Mouse (Mus musculus) stomach, embryonic 14.5 days (tissue): Measurements from ENCODE around the gene Nr3c2. TPM values are rescaled to one million over a fixed set of nuclear protein-coding genes. Genes with fewer than 3 reads are reported as not detected.

Experiments
- ATAC-seq: fragments of 200-750 bp; cut with Nextera tagmentation; 2 replicates; pipeline ENCODE4 v1.8.0; 2017; ENCODE audit warnings: low read depth, moderate TSS enrichment; ENCODE audit not compliant: insufficient number of reproducible peaks, insufficient read depth, low FRiP score
- H3K27ac ChIP-seq: fragments of 300-500 bp; sonication (generic); 2 replicates; pipeline ENCODE4 v1.5.1; 2014; ENCODE audit warnings: mild to moderate bottlenecking, low read length, moderate library complexity, mixed read lengths
- H3K27me3 ChIP-seq: fragments of 300-500 bp; sonication (generic); 2 replicates; pipeline ENCODE4 v1.6.1; 2014; ENCODE audit warnings: low read length, control low read depth, mixed read lengths; ENCODE audit not compliant: control insufficient read depth, insufficient read depth
- H3K36me3 ChIP-seq: fragments of 300-500 bp; sonication (generic); 2 replicates; pipeline ENCODE4 v1.6.1; 2014; ENCODE audit warnings: mild to moderate bottlenecking, control low read depth, low read length, moderate library complexity, mixed read lengths; ENCODE audit not compliant: control insufficient read depth, insufficient read depth
- H3K4me1 ChIP-seq: fragments of 300-500 bp; sonication (generic); 2 replicates; pipeline ENCODE4 v1.6.1; 2014; ENCODE audit warnings: low read length, control low read depth, mixed read lengths; ENCODE audit not compliant: control insufficient read depth, insufficient read depth
- H3K4me2 ChIP-seq: fragments of 300-500 bp; sonication (generic); replicated peaks from 2 replicates; pipeline ENCODE4 v1.6.1; 2014; ENCODE audit warnings: low read depth, low read length, control low read depth
- H3K4me3 ChIP-seq: fragments of 300-500 bp; sonication (generic); 2 replicates; pipeline ENCODE4 v1.5.1; 2014; ENCODE audit warnings: low read depth, low read length, control low read depth
- H3K9ac ChIP-seq: fragments of 300-500 bp; sonication (generic); replicated peaks from 2 replicates; pipeline ENCODE4 v1.6.1; 2014; ENCODE audit warnings: low read depth, mild to moderate bottlenecking, control low read depth, low read length, moderate library complexity, mixed read lengths
- H3K9me3 ChIP-seq: fragments of 300-500 bp; sonication (generic); 2 replicates; pipeline ENCODE4 v1.6.1; 2016; ENCODE audit warnings: low read depth, low read length, control low read depth; ENCODE audit not compliant: control insufficient read depth
- WGBS: fragments of 180-500 bp; shearing (Covaris S2); extraction: QIAGEN DNeasy Blood & Tissue Kit; methylation state at CpG from one replicate; pipeline ENCODE4 v1.1.7; 2014; 5-methylcytosine and 5-hydroxymethylcytosine counted together
- polyA plus RNA-seq: library from polyadenylated mRNA; unstranded; fragments of >200 nt; fragmentation: Nextera tagmentation; extraction: Ambion mirVana; gene quantifications from 2 replicates; pipeline ENCODE4 v1.2.1, GENCODE M21; 2014

Gene Nr3c2
- polyA plus RNA-seq, 1 experiment from 2014 or later, result 2.9 TPM

- no peak overlapping the region for H3K4me3 ChIP-seq
- no peak overlapping the region for H3K9ac ChIP-seq
- H3K4me1 ChIP-seq, result no peaks in the 10 kb centered on the region
- ATAC-seq, result no peak
- H3K9me3 ChIP-seq, result no peaks in the 10 kb centered on the region
- no peaks in the 10 kb centered on the region for H3K36me3 ChIP-seq
- H3K27ac ChIP-seq, result no peak overlapping the region
- H3K4me2 ChIP-seq, result no peak overlapping the region
- no peaks in the 10 kb centered on the region for H3K27me3 ChIP-seq
- WGBS, result 76% methylated on average over 1 of the region's 1 CpGs
These were observed 29.1 kb downstream of the Nr3c2 start for GRCm38 (mm10) chr8:76928326-76928725.

GRCm38 (mm10) chr8:76928808-76929207 lies 29.6 kb downstream of the Nr3c2 start:
- Histone ChIP-seq H3K9ac (no peak overlapping the region), H3K27me3 (no peaks in the 10 kb centered on the region), H3K4me3 (no peak overlapping the region), H3K27ac (no peak overlapping the region), H3K4me2 (no peak overlapping the region), H3K4me1 (no peaks in the 10 kb centered on the region), H3K36me3 (no peaks in the 10 kb centered on the region), H3K9me3 (no peaks in the 10 kb centered on the region)
- 76% methylated on average over 5 of the region's 5 CpGs for WGBS
- no peak for ATAC-seq

GRCm38 (mm10) chr8:76965046-76965445 lies 65.8 kb downstream of the Nr3c2 start:
- no peak for ATAC-seq
- Histone ChIP-seq H3K9me3 (no peaks in the 10 kb centered on the region), H3K27me3 (no peaks in the 10 kb centered on the region), H3K27ac (no peak overlapping the region), H3K4me1 (no peaks in the 10 kb centered on the region), H3K36me3 (no peaks in the 10 kb centered on the region), H3K9ac (no peak overlapping the region), H3K4me3 (no peak overlapping the region), H3K4me2 (no peak overlapping the region)
- 89% methylated on average over 3 of the region's 3 CpGs for WGBS

- H3K27me3 ChIP-seq, result no peaks in the 10 kb centered on the region
- no peaks in the 10 kb centered on the region for H3K9me3 ChIP-seq
- 91% methylated on average over 4 of the region's 4 CpGs for WGBS
- no peak for ATAC-seq
- no peak overlapping the region for H3K4me3 ChIP-seq
- H3K36me3 ChIP-seq, result no peaks in the 10 kb centered on the region
- H3K9ac ChIP-seq, result no peak overlapping the region
- no peak overlapping the region for H3K4me2 ChIP-seq
- H3K4me1 ChIP-seq, result 0 out of 2 replicates have a peak, but pooled peaks cover 6% of the 10 kb centered on the region
- no peak overlapping the region for H3K27ac ChIP-seq
These were observed 71.9 kb downstream of the Nr3c2 start for GRCm38 (mm10) chr8:76971187-76971586.

GRCm38 (mm10) chr8:76971761-76972404 lies 72.6 kb downstream of the Nr3c2 start:
- 88% methylated on average over 9 of the region's 9 CpGs for WGBS
- no peak overlapping the region for H3K4me3 ChIP-seq
- H3K4me1 ChIP-seq, result 0 out of 2 replicates have a peak, but pooled peaks cover 6% of the 10 kb centered on the region
- no peaks in the 10 kb centered on the region for H3K36me3 ChIP-seq
- no peaks in the 10 kb centered on the region for H3K9me3 ChIP-seq
- H3K27me3 ChIP-seq, result no peaks in the 10 kb centered on the region
- no peak overlapping the region for H3K27ac ChIP-seq
- no peak for ATAC-seq
- H3K4me2 ChIP-seq, result no peak overlapping the region
- H3K9ac ChIP-seq, result no peak overlapping the region

- Histone ChIP-seq H3K9ac (no peak overlapping the region), H3K27ac (no peak overlapping the region), H3K4me3 (no peak overlapping the region), H3K27me3 (no peaks in the 10 kb centered on the region), H3K9me3 (no peaks in the 10 kb centered on the region), H3K4me1 (0 out of 2 replicates have a peak, but pooled peaks cover 6% of the 10 kb centered on the region), H3K4me2 (no peak overlapping the region), H3K36me3 (no peaks in the 10 kb centered on the region)
- 61% methylated on average over 8 of the region's 8 CpGs for WGBS
- 0 out of 2 replicates have a peak, but pooled peaks have one; percentile 28 for ATAC-seq
These were observed 73.8 kb downstream of the Nr3c2 start for GRCm38 (mm10) chr8:76972947-76973552.

GRCm38 (mm10) chr8:76977907-76978306 lies 78.7 kb downstream of the Nr3c2 start:
- no peak for ATAC-seq
- Histone ChIP-seq H3K27ac (no peak overlapping the region), H3K4me1 (0 out of 2 replicates have a peak, but pooled peaks cover 4% of the 10 kb centered on the region), H3K4me3 (no peak overlapping the region), H3K36me3 (no peaks in the 10 kb centered on the region), H3K27me3 (no peaks in the 10 kb centered on the region), H3K9ac (no peak overlapping the region), H3K9me3 (no peaks in the 10 kb centered on the region), H3K4me2 (no peak overlapping the region)
- WGBS, result 88% methylated on average over 4 of the region's 4 CpGs

- no peak for ATAC-seq
- Histone ChIP-seq H3K4me3 (no peak overlapping the region), H3K4me2 (no peak overlapping the region)
These were observed 84.8 kb downstream of the Nr3c2 start for GRCm38 (mm10) chr8:76984082-76984481.

More at GRCm38 (mm10) chr8:76984082-76984481, 84.8 kb downstream of the Nr3c2 start:
- H3K4me1 ChIP-seq, result no peaks in the 10 kb centered on the region
- H3K9ac ChIP-seq, result no peak overlapping the region
- H3K36me3 ChIP-seq, result no peaks in the 10 kb centered on the region
- H3K9me3 ChIP-seq, result no peaks in the 10 kb centered on the region
- H3K27me3 ChIP-seq, result no peaks in the 10 kb centered on the region
- no peak overlapping the region for H3K27ac ChIP-seq
